Mouse (Mus musculus): ENCODE measurements around the gene Pde8a. TPM values are rescaled to one million over a fixed set of nuclear protein-coding genes. Genes with fewer than 3 reads are reported as not detected.

Pde8a gene
- polyA plus RNA-seq (2015; fragmentation: Nextera tagmentation; extraction: Ambion mirVana), result 1.1 and 1.2 TPM in 2 replicates

DNA sequence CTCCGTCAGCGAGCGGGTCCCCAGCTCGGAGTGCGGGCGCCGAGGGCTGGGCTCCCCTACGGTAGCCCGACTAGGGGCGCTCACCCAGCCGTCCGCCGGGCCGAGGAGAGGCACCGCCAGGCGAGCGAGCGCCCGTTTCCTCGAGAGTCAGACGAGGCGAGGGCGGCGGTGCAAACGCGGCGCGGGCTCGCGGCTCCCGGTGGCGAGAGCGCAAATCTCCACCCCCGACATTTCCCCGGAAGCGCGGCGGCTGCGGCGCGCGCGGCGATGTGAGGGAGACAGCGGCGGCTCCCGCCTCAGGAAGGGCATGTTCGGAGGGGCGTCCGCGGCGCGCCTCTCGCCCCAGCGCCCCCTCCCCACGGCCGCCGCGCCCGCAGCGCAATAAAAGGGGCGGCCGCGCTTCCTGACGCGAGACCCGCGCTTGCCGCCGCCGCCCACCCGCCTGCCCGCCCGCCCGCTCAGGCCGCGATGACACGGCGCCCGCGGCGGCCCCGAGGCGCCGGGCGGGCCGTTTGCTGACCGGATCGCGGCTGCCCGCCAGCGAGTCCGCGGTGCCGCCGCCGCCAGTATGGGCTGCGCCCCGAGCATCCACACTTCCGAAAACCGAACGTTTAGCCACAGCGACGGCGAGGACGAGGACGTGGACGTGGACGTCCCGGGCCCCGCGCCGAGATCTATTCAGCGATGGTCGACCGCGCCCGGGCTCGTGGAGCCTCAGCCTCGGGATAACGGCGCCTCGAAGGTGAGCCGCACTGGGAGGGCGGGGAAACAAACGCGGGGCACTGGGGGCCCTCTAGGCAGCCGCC is at the start of gene Pde8a:
Pde8a (plus strand) TSS at position 250 of the 806 bp plus-strand sequence.
- Histone ChIP-seq H3K4me2 (ENCODE audit: low read depth, low read length) (peak within 1 kb of the TSS; percentile 72), H3K27ac (ENCODE audit: low read length) (peak within 1 kb of the TSS; percentile 75), H3K9ac (ENCODE audit: low read depth, low read length) (peak within 1 kb of the TSS; percentile 58), H3K36me3 (ENCODE audit: control insufficient read depth, insufficient read depth) (no peaks in the 10 kb centered on the region), H3K27me3 (ENCODE audit: control insufficient read depth, insufficient read depth, low read depth, low read length) (peaks cover 44% of the 10 kb centered on the region), H3K4me3 (ENCODE audit: low read depth, low read length) (peak within 1 kb of the TSS; percentile 64), H3K4me1 (ENCODE audit: control insufficient read depth, low read depth, low read length) (peaks cover 4% of the 10 kb centered on the region), H3K9me3 (replicated peaks; ENCODE audit: control insufficient read depth, low read length) (no peaks in the 10 kb centered on the region)
- 0 out of 2 replicates have a peak, but pooled peaks have one; percentile 19 for ATAC-seq (ENCODE audit: low read depth)
- WGBS (ENCODE audit: insufficient replicate concordance), result 1% methylated on average over 115 of the region's 128 CpGs

DNA sequence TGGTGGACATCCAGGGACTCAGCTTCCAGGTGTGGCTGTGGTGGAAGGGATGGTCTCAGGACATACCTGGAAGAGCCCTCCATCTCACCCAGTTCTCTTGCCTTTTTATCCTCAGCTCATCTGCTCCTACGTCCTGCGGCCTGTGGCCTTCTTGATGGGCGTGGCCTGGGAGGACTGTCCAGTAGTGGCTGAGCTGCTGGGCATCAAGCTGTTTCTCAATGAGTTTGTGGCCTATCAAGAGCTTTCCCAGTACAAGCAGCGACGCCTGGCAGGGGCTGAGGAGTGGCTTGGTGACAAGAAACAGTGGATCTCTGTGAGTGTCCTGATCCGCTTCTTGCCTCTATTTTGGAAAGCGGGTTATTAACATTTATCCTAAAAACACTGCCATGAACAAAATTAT is 49.0 kb upstream of the Pde8a start:
- no peak overlapping the region for H3K4me2 ChIP-seq (ENCODE audit: low read depth, low read length)
- no peaks in the 10 kb centered on the region for H3K9me3 ChIP-seq (replicated peaks; ENCODE audit: control insufficient read depth, low read length)
- no peak overlapping the region for H3K4me3 ChIP-seq (ENCODE audit: low read depth, low read length)
- no peak for ATAC-seq (ENCODE audit: low read depth)
- no peaks in the 10 kb centered on the region for H3K27me3 ChIP-seq (ENCODE audit: control insufficient read depth, insufficient read depth, low read depth, low read length)
- no peak overlapping the region for H3K27ac ChIP-seq (ENCODE audit: low read length)
- no peaks in the 10 kb centered on the region for H3K4me1 ChIP-seq (ENCODE audit: control insufficient read depth, low read depth, low read length)
- H3K9ac ChIP-seq (ENCODE audit: low read depth, low read length), result no peak overlapping the region
- 72% methylated on average over 7 of the region's 7 CpGs for WGBS (ENCODE audit: insufficient replicate concordance)
- H3K36me3 ChIP-seq (ENCODE audit: control insufficient read depth, insufficient read depth), result no peaks in the 10 kb centered on the region

DNA sequence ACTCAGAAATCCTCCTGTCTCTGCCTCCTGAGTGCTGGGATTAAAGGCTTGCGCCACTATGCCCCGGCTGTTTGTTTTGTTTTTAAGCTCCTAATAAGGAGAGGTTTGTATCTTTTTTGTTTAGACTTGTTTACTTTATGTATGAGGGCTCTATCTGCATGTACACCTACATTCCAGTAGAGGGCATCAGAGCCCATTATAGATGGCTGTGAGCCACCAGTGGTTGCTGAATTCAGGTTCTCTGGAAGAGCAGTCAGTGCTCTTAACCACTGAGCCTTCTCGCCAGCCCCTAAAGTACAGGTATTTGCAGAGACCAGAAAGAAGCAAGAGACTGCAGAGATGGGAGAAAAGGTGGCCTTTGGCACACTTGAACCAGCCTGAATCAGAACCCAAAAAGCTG is 46.3 kb upstream of the Pde8a start:
- Histone ChIP-seq H3K9ac (ENCODE audit: low read depth, low read length) (no peak overlapping the region), H3K27me3 (ENCODE audit: control insufficient read depth, insufficient read depth, low read depth, low read length) (no peaks in the 10 kb centered on the region), H3K27ac (ENCODE audit: low read length) (no peak overlapping the region)

DNA sequence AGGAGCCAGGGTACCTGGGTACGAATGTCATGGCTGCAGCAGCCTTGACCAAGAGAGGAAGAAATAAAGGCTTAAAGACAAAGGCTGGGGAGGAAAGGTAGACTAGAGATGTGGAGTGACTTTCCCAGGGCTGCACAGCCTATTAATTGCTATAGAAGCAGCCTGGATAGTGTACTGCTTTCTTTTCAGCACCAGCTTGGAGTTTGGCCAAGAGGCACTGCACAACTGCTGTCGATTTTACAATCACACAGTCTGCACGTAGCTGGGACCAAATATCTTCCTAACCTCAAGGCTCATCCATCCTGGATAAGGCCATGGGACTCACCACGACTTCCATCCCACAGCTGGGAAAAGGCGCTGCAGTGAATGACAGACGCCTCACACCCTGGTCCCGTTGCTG is 44.0 kb upstream of the Pde8a start:
- WGBS (ENCODE audit: insufficient replicate concordance), result 61% methylated on average over 7 of the region's 7 CpGs
- H3K9me3 ChIP-seq (replicated peaks; ENCODE audit: control insufficient read depth, low read length), result no peaks in the 10 kb centered on the region

More for the DNA sequence above, 46.3 kb upstream of the Pde8a start:
- no peaks in the 10 kb centered on the region for H3K4me1 ChIP-seq (ENCODE audit: control insufficient read depth, low read depth, low read length)
- H3K4me3 ChIP-seq (ENCODE audit: low read depth, low read length), result no peak overlapping the region
- WGBS (ENCODE audit: insufficient replicate concordance), result 29% methylated on average over 3 of the region's 3 CpGs
- no peaks in the 10 kb centered on the region for H3K9me3 ChIP-seq (replicated peaks; ENCODE audit: control insufficient read depth, low read length)
- no peak for ATAC-seq (ENCODE audit: low read depth)
- no peak overlapping the region for H3K4me2 ChIP-seq (ENCODE audit: low read depth, low read length)
- no peaks in the 10 kb centered on the region for H3K36me3 ChIP-seq (ENCODE audit: control insufficient read depth, insufficient read depth)

DNA sequence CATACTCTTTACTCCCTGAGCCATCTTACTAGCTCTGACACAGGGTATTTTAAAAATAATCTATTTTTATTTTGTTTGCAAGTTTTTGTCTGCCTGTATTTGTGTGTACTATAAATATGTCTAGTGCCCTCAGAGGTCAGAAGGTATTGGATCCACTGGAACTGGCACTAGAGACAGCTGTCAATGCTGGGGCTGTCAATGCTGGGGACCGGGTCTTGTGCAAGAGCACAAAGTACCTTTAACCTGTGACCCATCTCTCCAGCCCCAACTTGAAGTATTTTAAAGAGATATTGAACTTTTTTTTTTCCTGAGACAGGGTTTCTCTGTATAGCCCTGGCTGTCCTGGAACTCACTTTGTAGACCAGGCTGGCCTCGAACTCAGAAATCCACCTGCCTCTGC is 39.5 kb upstream of the Pde8a start:
- 71% methylated on average over 2 of the region's 2 CpGs for WGBS (ENCODE audit: insufficient replicate concordance)
- Histone ChIP-seq H3K27me3 (ENCODE audit: control insufficient read depth, insufficient read depth, low read depth, low read length) (no peaks in the 10 kb centered on the region), H3K9me3 (replicated peaks; ENCODE audit: control insufficient read depth, low read length) (no peaks in the 10 kb centered on the region), H3K9ac (ENCODE audit: low read depth, low read length) (no peak overlapping the region), H3K4me3 (ENCODE audit: low read depth, low read length) (no peak overlapping the region), H3K4me1 (ENCODE audit: control insufficient read depth, low read depth, low read length) (no peaks in the 10 kb centered on the region), H3K36me3 (ENCODE audit: control insufficient read depth, insufficient read depth) (no peaks in the 10 kb centered on the region), H3K4me2 (ENCODE audit: low read depth, low read length) (no peak overlapping the region), H3K27ac (ENCODE audit: low read length) (no peak overlapping the region)
- 0 out of 2 replicates have a peak, but pooled peaks have one; percentile 37 for ATAC-seq (ENCODE audit: low read depth)

More for the DNA sequence above, 44.0 kb upstream of the Pde8a start:
- H3K27ac ChIP-seq (ENCODE audit: low read length), result no peak overlapping the region
- no peak for ATAC-seq (ENCODE audit: low read depth)
- no peaks in the 10 kb centered on the region for H3K4me1 ChIP-seq (ENCODE audit: control insufficient read depth, low read depth, low read length)
- H3K36me3 ChIP-seq (ENCODE audit: control insufficient read depth, insufficient read depth), result no peaks in the 10 kb centered on the region
- no peaks in the 10 kb centered on the region for H3K27me3 ChIP-seq (ENCODE audit: control insufficient read depth, insufficient read depth, low read depth, low read length)
- H3K4me3 ChIP-seq (ENCODE audit: low read depth, low read length), result no peak overlapping the region
- H3K4me2 ChIP-seq (ENCODE audit: low read depth, low read length), result no peak overlapping the region
- H3K9ac ChIP-seq (ENCODE audit: low read depth, low read length), result no peak overlapping the region

DNA sequence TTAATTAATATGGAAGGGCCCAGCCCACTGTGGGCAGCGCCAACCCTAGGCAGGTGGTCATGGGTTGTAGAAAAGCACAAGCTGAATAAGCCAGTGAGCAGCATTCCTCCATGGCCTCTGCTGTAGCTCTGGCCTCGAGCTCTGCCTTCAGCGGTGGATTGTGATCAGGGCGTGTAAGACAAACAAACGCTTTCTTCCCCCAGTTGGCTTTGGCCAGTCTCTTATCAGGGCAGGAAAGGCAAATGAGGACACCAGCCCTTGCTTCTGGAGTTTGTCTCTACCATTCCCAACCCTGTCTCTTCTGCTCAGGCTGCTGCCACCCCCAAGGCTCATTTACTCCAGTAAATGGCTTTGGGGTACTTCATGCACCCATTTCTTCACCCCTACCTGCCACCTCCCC is 38.7 kb upstream of the Pde8a start:
- 45% methylated on average over 5 of the region's 5 CpGs for WGBS (ENCODE audit: insufficient replicate concordance)
- no peaks in the 10 kb centered on the region for H3K9me3 ChIP-seq (replicated peaks; ENCODE audit: control insufficient read depth, low read length)
- no peak overlapping the region for H3K4me2 ChIP-seq (ENCODE audit: low read depth, low read length)
- no peak overlapping the region for H3K9ac ChIP-seq (ENCODE audit: low read depth, low read length)
- no peaks in the 10 kb centered on the region for H3K4me1 ChIP-seq (ENCODE audit: control insufficient read depth, low read depth, low read length)
- H3K4me3 ChIP-seq (ENCODE audit: low read depth, low read length), result no peak overlapping the region
- no peaks in the 10 kb centered on the region for H3K36me3 ChIP-seq (ENCODE audit: control insufficient read depth, insufficient read depth)
- no peaks in the 10 kb centered on the region for H3K27me3 ChIP-seq (ENCODE audit: control insufficient read depth, insufficient read depth, low read depth, low read length)
- ATAC-seq (ENCODE audit: low read depth), result no peak
- no peak overlapping the region for H3K27ac ChIP-seq (ENCODE audit: low read length)

DNA sequence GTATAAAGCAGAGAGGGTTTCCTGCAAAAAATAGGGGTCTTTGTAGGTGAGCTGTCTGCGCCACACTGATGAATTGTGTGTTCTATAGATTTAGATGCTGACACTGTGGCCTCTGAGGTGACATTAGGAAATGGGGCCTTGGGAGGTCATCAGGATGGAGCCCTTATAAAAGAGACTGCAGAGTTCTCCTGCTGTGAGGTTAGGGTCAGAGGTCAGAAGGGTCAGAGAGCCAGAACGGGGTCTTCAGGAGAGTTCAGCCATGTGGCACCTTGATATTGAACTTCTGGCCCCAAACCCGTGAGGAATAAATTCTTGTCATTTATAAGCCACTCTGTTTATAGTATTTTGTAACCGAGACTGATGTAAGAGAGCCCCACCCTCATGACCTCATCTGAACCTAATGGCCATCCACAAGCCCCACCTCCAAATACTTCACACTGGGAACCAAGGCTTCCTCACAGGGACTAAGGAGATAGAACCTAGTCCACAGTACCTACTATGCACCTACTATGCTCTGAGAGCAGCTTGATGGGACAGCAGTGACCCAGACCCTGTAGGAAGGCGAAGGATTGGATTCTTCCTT is 37.1 kb upstream of the Pde8a start:
- H3K4me1 ChIP-seq (ENCODE audit: control insufficient read depth, low read depth, low read length), result no peaks in the 10 kb centered on the region
- no peaks in the 10 kb centered on the region for H3K27me3 ChIP-seq (ENCODE audit: control insufficient read depth, insufficient read depth, low read depth, low read length)
- H3K36me3 ChIP-seq (ENCODE audit: control insufficient read depth, insufficient read depth), result no peaks in the 10 kb centered on the region
- H3K9me3 ChIP-seq (replicated peaks; ENCODE audit: control insufficient read depth, low read length), result no peaks in the 10 kb centered on the region
- no peak overlapping the region for H3K4me2 ChIP-seq (ENCODE audit: low read depth, low read length)
- WGBS (ENCODE audit: insufficient replicate concordance), result 53% methylated on average over 5 of the region's 5 CpGs
- no peak overlapping the region for H3K9ac ChIP-seq (ENCODE audit: low read depth, low read length)
- H3K4me3 ChIP-seq (ENCODE audit: low read depth, low read length), result no peak overlapping the region
- no peak overlapping the region for H3K27ac ChIP-seq (ENCODE audit: low read length)
- ATAC-seq (ENCODE audit: low read depth), result no peak

DNA sequence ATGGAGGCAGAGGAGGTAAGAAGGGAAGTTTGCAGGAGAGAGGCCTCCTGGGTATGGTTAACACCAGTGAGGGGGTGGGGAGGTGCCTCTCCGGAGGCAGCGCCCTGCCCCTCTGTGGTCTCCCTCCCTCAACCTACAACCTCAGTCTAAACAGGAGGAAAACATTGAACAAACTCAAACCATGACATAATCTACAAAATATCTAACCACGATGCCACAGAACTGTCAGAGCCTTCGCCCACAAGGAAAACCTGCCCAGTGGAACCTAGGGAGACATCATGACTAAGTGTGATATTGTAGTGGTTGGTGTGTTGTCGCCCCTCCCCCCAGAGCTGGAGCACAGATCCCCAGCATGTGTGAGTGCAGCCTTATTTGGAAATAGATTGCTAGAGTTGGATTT is 33.9 kb upstream of the Pde8a start:
- no peak for ATAC-seq (ENCODE audit: low read depth)
- no peaks in the 10 kb centered on the region for H3K4me1 ChIP-seq (ENCODE audit: control insufficient read depth, low read depth, low read length)
- no peak overlapping the region for H3K4me2 ChIP-seq (ENCODE audit: low read depth, low read length)
- no peaks in the 10 kb centered on the region for H3K36me3 ChIP-seq (ENCODE audit: control insufficient read depth, insufficient read depth)
- H3K9ac ChIP-seq (ENCODE audit: low read depth, low read length), result no peak overlapping the region
- 21% methylated on average over 5 of the region's 5 CpGs for WGBS (ENCODE audit: insufficient replicate concordance)
- H3K9me3 ChIP-seq (replicated peaks; ENCODE audit: control insufficient read depth, low read length), result no peaks in the 10 kb centered on the region
- no peak overlapping the region for H3K4me3 ChIP-seq (ENCODE audit: low read depth, low read length)
- no peak overlapping the region for H3K27ac ChIP-seq (ENCODE audit: low read length)
- H3K27me3 ChIP-seq (ENCODE audit: control insufficient read depth, insufficient read depth, low read depth, low read length), result no peaks in the 10 kb centered on the region

DNA sequence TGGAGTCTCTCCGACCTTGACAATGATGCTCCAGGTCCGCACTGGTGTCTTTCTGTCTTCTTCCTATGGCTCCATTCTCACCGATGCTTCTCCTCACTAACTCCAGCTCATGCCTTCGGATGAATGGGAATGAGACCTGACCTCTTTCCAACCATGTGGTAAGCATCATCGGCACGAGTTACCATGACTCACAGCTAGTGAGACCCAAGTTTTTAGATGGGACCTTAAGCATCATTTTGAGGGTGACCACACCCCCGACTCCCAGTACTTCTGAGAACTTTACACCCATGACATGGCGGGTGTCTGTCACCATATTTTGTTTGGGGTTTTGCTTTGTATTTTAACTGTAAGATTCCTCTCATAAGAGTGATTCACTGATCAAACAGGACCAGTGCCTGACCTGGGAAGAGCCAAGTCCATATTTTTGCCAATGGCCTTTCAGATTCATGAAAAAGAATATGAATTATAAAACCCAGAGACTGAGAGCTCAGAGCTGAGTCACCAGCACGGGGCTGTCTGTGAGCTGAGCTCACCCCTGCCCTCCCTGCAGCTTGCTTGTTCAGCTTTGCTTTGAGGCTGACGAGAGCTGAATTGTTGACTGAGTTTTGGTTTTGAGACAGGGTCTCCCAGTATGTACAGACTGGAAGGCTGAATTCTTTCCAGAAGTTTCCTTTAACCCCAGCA is 30.8 kb upstream of the Pde8a start:
- Histone ChIP-seq H3K4me2 (ENCODE audit: low read depth, low read length) (no peak overlapping the region), H3K27me3 (ENCODE audit: control insufficient read depth, insufficient read depth, low read depth, low read length) (no peaks in the 10 kb centered on the region)
- WGBS (ENCODE audit: insufficient replicate concordance), result 64% methylated on average over 10 of the region's 10 CpGs

More for the DNA sequence above, 30.8 kb upstream of the Pde8a start:
- ATAC-seq (ENCODE audit: low read depth), result no peak
- Histone ChIP-seq H3K4me1 (ENCODE audit: control insufficient read depth, low read depth, low read length) (no peaks in the 10 kb centered on the region), H3K27ac (ENCODE audit: low read length) (no peak overlapping the region), H3K4me3 (ENCODE audit: low read depth, low read length) (no peak overlapping the region), H3K36me3 (ENCODE audit: control insufficient read depth, insufficient read depth) (no peaks in the 10 kb centered on the region), H3K9ac (ENCODE audit: low read depth, low read length) (no peak overlapping the region), H3K9me3 (replicated peaks; ENCODE audit: control insufficient read depth, low read length) (peaks cover 2% of the 10 kb centered on the region; the same call in 1 of the 2 replicates)
